Mouse (Mus musculus): ENCODE results near the gene Nccrp1.

The Nccrp1 gene

GRCm38 (mm10) chr7:28547154-28547553 lies at the start of gene Nccrp1:
Gene Nccrp1, minus strand, starts transcription at chr7:28547254.
- no peak for DNase-seq

GRCm38 (mm10) chr7:28595751-28596435 lies 48.8 kb upstream of the Nccrp1 start:
- peak; percentile 23 for DNase-seq

- DNase-seq: peak; percentile 74
Observed at GRCm38 (mm10) chr7:28593206-28594111, 46.4 kb upstream of the Nccrp1 start.

- no peak for DNase-seq
Observed at GRCm38 (mm10) chr7:28591862-28592261, 44.8 kb upstream of the Nccrp1 start.

- peak; percentile 61 for DNase-seq
Observed at GRCm38 (mm10) chr7:28587644-28588043, 40.6 kb upstream of the Nccrp1 start.

- DNase-seq: peak; percentile 74
Observed at GRCm38 (mm10) chr7:28586663-28587411, 39.8 kb upstream of the Nccrp1 start.

- DNase-seq: peak; percentile 35
Observed at GRCm38 (mm10) chr7:28585001-28585400, 37.9 kb upstream of the Nccrp1 start.

GRCm38 (mm10) chr7:28584468-28584867 lies 37.4 kb upstream of the Nccrp1 start:
- no peak for DNase-seq

GRCm38 (mm10) chr7:28583570-28584344 lies 36.7 kb upstream of the Nccrp1 start:
- peak; percentile 26 for DNase-seq

GRCm38 (mm10) chr7:28582841-28583240 lies 35.8 kb upstream of the Nccrp1 start:
- no peak for DNase-seq

- no peak for DNase-seq
Observed at GRCm38 (mm10) chr7:28581721-28582120, 34.7 kb upstream of the Nccrp1 start.

GRCm38 (mm10) chr7:28579826-28580225 lies 32.8 kb upstream of the Nccrp1 start:
- DNase-seq: no peak

- DNase-seq: no peak
Observed at GRCm38 (mm10) chr7:28578543-28579053, 31.5 kb upstream of the Nccrp1 start.

GRCm38 (mm10) chr7:28577826-28578542 lies 30.9 kb upstream of the Nccrp1 start:
- DNase-seq: peak; percentile 80

- DNase-seq: peak; percentile 91
Observed at GRCm38 (mm10) chr7:28576271-28576914, 29.3 kb upstream of the Nccrp1 start.

- peak; percentile 15 for DNase-seq
Observed at GRCm38 (mm10) chr7:28575597-28575996, 28.5 kb upstream of the Nccrp1 start.

- DNase-seq: no peak
Observed at GRCm38 (mm10) chr7:28573236-28573635, 26.2 kb upstream of the Nccrp1 start.

- no peak for DNase-seq
Observed at GRCm38 (mm10) chr7:28572689-28573088, 25.6 kb upstream of the Nccrp1 start.

GRCm38 (mm10) chr7:28570982-28571682 lies 24.1 kb upstream of the Nccrp1 start:
- DNase-seq: peak; percentile 73

- DNase-seq: peak; percentile 91
Observed at GRCm38 (mm10) chr7:28570291-28570981, 23.4 kb upstream of the Nccrp1 start.

Measured in lung, postnatal 10 days (tissue).